Mouse (Mus musculus) gastrocnemius, postnatal 36 days (tissue): ENCODE data around the gene Rhoj. TPM values are rescaled to one million over a fixed set of nuclear protein-coding genes. Genes with fewer than 3 reads are reported as not detected.

Experiments used
- DNase-seq, 2 experiments: peaks; one replicate each; pipeline ENCODE4 v3.0.0; 2022
- intact Hi-C: fragments of 180-260 bp; cut with DNase I; formaldehyde crosslinking; loops from one replicate; pipeline ENCODE4 v1.15.1; 2025
- long read RNA-seq, 2 experiments: library from polyadenylated mRNA; stranded (forward); transcript quantifications; one replicate each; pipeline ENCODE4 v2.0.0; 2021
- total RNA-seq, 2 experiments: library from RNA; stranded (reverse); gene quantifications; 2 replicates each; pipeline ENCODE4 v1.2.3; 2021

Gene Rhoj
- 10 to 100 TPM; 13.2 to 17.6 TPM for total RNA-seq
- long read RNA-seq, experiment 1, transcript Rhoj-201 (5 exons, 2,350 nt), result major isoform, 12 of 18 reads
- long read RNA-seq, experiment 1, partial matches to known transcripts, result 0 of 18 reads
- long read RNA-seq, experiment 1, other reads (novel, unspliced or antisense), result 6 of 18 reads
- long read RNA-seq, experiment 2, transcript Rhoj-201 (5 exons, 2,350 nt), result major isoform, 10 of 11 reads
- long read RNA-seq, experiment 2, partial matches to known transcripts, result 0 of 11 reads
- long read RNA-seq, experiment 2, other reads (novel, unspliced or antisense), result 1 of 11 reads

DNA sequence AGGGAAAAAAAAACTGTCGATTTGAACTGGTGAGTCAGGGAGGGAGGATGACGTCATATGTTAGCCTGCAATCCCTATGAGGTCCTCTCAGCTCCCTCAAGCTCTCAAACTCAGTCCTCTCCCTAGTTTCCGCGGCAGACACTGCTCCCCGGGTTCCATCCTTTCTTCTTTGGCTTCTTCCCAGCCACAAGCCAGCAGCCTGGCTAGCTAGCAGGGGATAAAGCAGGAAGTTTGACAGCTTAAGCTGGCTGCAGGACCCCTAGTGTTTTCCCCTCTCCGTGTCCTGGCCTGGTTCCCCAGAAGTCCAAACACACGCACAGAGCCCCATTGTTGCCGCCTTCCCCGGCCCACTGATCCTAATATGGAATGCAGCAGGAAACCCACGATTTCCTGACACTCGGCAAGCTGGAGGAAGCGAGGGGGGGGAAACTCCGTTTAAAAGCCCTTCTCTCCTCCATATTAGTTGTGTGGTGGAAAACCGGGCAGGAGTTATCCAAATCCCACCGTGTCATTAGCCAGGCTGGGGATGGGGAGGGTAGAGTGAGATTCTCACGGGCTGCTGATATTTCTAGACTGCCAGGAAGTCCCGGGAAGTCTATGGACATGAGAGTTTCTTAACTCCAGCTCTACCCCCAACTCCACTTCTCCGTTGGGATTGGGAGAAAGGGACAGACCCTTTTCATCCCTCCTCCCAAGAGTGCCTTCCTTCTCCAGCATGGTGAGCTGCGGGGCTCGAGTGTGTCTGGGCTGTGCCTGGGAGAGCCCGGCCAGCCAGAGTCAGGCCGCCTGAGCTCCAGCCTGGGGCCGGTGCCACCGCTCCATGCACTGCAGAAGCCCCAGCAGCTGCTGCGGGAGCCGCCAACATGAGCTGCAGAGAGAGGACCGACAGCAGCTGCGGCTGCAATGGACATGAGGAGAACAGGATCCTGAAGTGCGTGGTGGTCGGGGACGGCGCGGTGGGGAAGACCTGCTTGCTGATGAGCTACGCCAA, at the start of gene Rhoj:
Rhoj (plus strand) TSS at position 362 of the 991 bp plus-strand sequence.
- peak; percentile 69 to 78 for DNase-seq
- intact Hi-C loops, result no loop called here

DNA sequence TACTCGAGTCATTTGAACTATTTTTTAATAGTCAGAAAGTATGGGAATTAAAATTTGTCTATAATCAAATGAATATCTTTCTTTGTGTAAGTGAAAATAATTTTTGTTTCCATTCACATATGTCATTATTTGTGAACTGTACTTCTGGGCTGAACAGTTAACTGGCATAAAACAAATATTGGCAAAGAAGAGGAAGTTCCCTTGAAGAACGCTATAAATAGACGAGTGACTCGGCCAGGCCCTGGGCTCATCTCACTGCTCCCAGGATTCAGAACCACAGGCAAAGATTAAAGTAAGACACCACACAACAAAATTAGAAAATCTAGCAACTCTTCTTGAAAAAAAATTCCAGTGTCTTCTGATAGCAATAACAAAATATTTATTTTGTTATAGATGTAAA, 36.4 kb upstream of the Rhoj start:
- intact Hi-C loops, result no loop called here
- DNase-seq, result no peak

GRCm38 (mm10) chr12:75275730-75276129, 32.4 kb upstream of the Rhoj start:
- intact Hi-C loops, result no loop called here
- no peak for DNase-seq

- intact Hi-C loops, result no loop called here
These were observed 30.7 kb upstream of the Rhoj start for GRCm38 (mm10) chr12:75277425-75277824.

GRCm38 (mm10) chr12:75280502-75280901, 27.6 kb upstream of the Rhoj start:
- DNase-seq, result peak in 1 of 2 experiments; percentile 37
- intact Hi-C loops, result loop anchor here (5.0 kb wide), 2 partner anchors 107 to 167 kb away; no protein-coding TSS in a partner anchor

More at GRCm38 (mm10) chr12:75277425-75277824, 30.7 kb upstream of the Rhoj start:
- DNase-seq, result no peak

DNA sequence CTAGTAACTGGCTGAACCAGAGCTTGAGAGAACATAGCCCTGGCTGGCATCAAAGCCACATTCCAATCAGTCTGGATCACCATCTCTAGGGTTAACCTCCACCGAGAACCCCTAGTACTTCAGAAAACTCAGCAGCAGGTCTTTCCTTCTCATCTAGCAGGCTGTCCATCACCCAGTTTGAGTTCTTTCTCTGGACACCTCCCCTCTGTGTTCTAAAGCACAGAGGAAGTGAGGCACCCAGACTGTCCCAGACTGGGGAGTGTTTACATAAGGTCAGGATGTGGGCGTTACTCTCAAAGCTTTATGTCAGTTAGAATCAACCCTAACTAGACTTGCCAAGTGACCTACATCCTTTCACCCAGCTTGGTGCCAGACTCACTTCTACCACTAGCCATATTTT, 24.9 kb upstream of the Rhoj start:
- DNase-seq, result no peak

DNA sequence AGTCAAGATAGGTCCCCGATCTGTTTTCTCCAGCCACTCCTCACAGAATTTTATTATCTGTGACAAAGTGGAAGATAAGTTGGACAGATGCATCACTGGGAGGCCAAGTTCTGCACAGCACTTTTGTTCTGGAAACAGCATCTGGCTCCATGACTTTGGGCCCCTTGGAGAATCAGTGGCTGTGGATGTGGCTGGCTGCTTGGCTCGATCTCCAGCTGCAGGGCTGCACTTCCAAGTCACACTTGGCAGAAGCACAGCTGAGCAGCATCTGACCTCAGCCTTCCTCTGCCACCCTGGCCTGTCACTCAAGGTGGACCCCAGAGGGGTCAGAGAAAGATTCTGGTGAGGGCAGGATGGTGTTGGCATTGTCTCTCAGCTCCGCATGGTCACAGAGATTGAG, 22.0 kb upstream of the Rhoj start:
- DNase-seq, result peak; percentile 56 to 63
- intact Hi-C loops, result no loop called here

More for the DNA sequence above, 24.9 kb upstream of the Rhoj start:
- intact Hi-C loops, result loop anchor here (5.0 kb wide), 2 partner anchors 104 to 164 kb away; no protein-coding TSS in a partner anchor

DNA sequence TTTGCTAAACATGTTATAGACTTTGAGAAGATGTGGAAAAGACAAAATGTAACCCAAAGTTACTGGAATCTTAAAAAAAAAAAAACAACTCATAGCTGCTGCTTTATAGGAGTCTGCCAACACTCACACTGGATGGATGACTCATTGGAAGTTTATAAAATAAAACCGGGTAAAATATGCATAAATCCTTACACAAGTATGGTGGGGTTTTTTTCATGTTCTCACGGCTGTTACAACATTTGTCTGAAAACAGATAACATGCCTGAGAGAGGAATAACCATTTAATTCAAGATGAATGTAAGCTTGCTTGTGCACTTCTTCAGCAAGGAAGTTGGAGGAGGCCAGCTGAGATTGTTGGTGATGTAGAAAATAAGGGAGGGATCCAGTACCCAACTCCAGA, 17.6 kb upstream of the Rhoj start:
- intact Hi-C loops, result no loop called here
- no peak for DNase-seq

- intact Hi-C loops, result no loop called here
These were observed 16.6 kb upstream of the Rhoj start for GRCm38 (mm10) chr12:75291556-75291955.

GRCm38 (mm10) chr12:75292939-75293338, 15.2 kb upstream of the Rhoj start:
- intact Hi-C loops, result no loop called here
- DNase-seq, result no peak

More at GRCm38 (mm10) chr12:75291556-75291955, 16.6 kb upstream of the Rhoj start:
- DNase-seq, result no peak

DNA sequence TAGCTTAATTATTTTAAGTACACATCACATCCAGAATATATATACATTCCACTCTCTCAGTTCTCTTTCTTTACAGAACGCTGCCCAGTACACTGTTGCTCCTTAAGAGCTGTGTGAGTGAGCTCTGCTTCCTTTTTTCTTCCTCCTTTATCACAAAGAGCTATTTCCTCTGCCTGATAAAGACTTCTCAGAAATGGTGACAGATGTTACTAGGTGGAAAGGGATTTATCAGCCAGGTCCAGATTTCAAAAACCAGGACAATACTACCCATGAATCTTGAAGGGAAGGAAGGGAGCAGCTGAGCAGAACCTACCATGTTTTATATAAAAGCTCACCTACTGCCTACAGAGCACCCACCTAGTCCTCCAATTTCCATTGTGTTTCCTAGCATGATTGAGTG, 8.3 kb upstream of the Rhoj start:
- DNase-seq, result no peak
- intact Hi-C loops, result no loop called here

DNA sequence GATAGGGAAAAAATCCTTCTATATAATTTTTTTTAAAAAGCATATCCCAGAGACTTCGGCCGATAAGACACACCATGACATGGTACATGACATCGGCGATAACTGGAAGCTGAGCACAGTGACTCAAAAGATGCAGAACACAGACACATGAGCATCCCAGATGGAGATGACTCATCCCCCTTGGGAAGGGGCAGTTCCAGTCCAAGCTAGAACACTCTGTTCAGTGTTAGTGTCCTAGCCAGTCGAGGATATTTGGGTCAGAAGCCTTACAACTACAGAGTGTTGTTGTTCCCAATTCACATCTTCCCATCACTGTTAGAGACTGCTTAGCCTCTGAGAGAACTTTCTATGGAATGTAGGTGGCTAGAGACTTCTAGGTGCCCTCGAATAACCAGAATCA, 4.0 kb upstream of the Rhoj start:
- intact Hi-C loops, result no loop called here
- peak; percentile 55 to 86 for DNase-seq

- DNase-seq, result peak; percentile 15 to 23
- intact Hi-C loops, result loop anchor here (5.0 kb wide), 1 partner anchor 43 kb away; no protein-coding TSS in a partner anchor
These were observed 1.6 kb downstream of the Rhoj start for GRCm38 (mm10) chr12:75309756-75310155.

DNA sequence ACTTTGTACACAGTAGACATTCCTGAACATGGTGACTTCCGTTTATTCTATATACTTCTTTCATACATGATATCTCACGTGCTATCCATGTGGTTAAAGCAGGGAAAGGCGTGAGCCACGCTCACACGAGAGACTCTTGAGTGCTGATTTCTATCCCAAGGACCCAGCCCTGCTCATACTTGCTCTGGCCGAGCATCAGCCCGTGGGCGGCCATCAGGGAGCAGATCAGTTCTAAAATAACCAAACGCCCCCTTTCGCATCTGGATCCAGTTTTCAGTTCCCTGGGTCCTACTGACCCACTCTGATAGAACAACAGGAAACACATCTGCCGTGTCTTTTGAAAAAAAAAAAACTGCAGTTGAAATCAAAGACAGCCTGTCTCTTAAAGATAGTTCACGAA, 2.6 kb downstream of the Rhoj start:
- intact Hi-C loops, result loop anchor here (5.0 kb wide), 1 partner anchor 42 kb away; no protein-coding TSS in a partner anchor
- DNase-seq, result peak; percentile 28 to 62

- intact Hi-C loops, result loop anchor here (5.0 kb wide), 1 partner anchor 40 kb away; no protein-coding TSS in a partner anchor
- DNase-seq, result no peak
These were observed 3.8 kb downstream of the Rhoj start for GRCm38 (mm10) chr12:75311879-75312278.

GRCm38 (mm10) chr12:75313992-75314391, 5.9 kb downstream of the Rhoj start:
- no peak for DNase-seq
- intact Hi-C loops, result loop anchor here (5.0 kb wide), 1 partner anchor 38 kb away; no protein-coding TSS in a partner anchor

- intact Hi-C loops, result no loop called here
- peak in 1 of 2 experiments; percentile 24 for DNase-seq
These were observed 7.7 kb downstream of the Rhoj start for GRCm38 (mm10) chr12:75315851-75316250.

GRCm38 (mm10) chr12:75320441-75320925, 12.4 kb downstream of the Rhoj start:
- peak; percentile 26 to 27 for DNase-seq
- intact Hi-C loops, result no loop called here

GRCm38 (mm10) chr12:75321189-75321588, 13.1 kb downstream of the Rhoj start:
- intact Hi-C loops, result no loop called here
- DNase-seq, result no peak

- intact Hi-C loops, result no loop called here
- DNase-seq, result no peak
These were observed 21.1 kb downstream of the Rhoj start for GRCm38 (mm10) chr12:75329188-75329587.

GRCm38 (mm10) chr12:75339894-75340293, 31.8 kb downstream of the Rhoj start:
- intact Hi-C loops, result no loop called here
- no peak for DNase-seq
